Mouse (Mus musculus): ENCODE measurements around the gene Phf20.
"Not testable (repeated sequence)": the region's sequence is repeated elsewhere in the genome, so short reads cannot be mapped to it uniquely, and the experiment has no call there.

Phf20 gene

DNA sequence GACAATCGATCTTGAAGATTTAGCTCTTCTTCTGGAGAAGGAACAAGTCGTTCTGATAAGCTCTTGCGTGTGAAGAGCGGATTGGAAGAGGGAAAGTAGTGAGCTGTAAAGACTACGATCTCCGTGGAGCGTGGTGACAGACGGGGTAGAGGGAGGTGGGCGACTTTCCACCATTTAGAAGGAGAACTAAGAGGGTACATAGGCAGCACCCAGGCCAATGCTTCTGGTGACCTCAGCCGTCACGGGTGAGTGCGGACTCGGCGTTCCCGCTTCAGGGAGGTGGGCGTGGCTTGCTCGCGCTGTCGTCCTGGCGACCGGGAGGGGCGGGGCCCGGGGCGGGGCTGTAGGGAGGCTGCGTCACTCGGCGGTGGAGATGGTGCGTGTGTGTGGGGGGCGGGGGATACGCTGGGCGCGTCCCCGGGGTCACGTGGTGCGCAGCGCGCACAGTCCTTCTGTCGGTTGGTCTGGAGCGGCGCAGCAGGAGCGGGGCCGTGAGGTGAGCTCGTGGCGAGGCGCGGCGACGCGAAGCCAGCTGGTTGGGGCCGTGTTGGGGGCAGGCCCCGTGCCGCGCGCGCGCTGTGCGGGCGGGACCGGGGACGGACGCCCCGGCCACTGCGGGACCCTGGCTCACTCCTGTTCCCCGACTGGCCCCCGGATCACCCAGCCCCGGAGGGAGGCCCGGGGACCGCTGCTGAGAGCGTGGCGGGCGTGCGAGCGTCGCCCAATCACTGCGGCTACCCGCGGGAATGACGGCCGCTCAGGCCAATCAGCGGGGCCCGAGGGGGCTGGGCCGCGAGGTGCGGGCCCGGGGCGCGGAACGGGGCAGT, at the start of gene Phf20:
TSS of gene Phf20 (plus strand) at position 165 of the 827 bp plus-strand sequence.
- peak; percentile 93 for ATAC-seq (ENCODE audit: insufficient number of reproducible peaks, low FRiP score, low TSS enrichment)

DNA sequence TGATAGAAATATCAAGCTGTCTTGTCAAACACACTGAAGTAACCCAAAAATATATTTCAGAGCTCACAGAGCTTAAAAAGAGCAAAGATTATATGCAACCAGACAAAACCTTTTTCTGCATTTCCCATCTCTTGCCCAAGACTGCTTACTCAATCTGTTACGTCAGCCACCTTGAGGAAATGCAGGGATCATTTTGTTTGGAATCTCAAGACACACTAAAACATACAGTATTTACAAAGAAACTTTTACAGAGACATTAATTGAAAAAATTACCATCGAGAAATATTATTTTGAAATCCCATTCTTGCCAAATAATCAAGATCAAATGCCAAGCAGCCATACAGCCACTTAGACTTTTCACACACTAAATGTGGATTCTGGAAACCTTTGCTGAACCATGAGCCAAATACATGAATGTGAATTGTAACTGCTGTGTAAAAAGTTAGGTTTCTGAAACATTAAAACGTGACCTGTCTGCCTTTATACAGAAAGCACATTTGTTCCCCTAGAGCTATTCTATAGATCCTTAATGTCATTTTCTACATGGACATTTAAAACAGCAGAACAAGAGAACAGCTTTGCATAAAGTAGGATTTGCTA, 48.9 kb upstream of the Phf20 start:
- no peak for ATAC-seq (ENCODE audit: insufficient number of reproducible peaks, low FRiP score, low TSS enrichment)

DNA sequence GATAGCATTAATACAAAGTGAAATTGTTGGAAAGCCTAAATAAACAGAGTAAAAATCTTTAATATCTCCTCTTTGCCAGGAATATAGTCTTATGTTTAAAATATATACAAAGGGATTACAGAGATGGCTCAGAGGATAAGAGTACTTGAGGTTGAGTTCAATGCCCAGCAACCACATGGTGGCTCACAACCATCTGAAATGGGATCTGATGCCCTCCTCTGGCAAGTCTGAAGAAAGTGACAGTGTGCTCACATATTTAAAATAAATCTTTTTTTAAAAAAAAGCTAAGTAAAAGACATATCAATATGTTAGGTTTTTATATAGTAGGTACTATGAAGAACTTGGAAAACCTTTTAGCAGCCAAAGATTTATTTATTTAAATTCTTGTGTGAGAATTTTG, 44.7 kb upstream of the Phf20 start:
- ATAC-seq (ENCODE audit: insufficient number of reproducible peaks, low FRiP score, low TSS enrichment) = no peak

DNA sequence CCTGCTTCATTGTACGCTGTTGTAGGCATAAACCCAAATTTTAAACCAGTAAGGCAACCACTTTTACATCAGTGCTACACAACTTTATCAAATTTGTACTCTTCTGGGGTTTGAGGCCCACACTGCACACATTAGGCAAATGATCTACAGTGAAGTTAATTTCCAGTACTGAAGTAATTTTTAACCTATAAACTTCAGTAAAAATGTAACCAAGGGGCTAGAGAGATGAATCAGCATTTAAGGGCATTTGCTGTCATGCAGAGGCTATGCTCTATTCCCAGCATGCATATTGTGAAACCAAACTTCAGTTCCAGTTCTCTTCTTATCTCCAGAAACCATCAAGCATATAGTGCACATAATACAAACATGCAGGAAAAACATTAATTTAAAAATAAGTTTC, 30.8 kb upstream of the Phf20 start:
- ATAC-seq (ENCODE audit: insufficient number of reproducible peaks, low FRiP score, low TSS enrichment) = no peak

DNA sequence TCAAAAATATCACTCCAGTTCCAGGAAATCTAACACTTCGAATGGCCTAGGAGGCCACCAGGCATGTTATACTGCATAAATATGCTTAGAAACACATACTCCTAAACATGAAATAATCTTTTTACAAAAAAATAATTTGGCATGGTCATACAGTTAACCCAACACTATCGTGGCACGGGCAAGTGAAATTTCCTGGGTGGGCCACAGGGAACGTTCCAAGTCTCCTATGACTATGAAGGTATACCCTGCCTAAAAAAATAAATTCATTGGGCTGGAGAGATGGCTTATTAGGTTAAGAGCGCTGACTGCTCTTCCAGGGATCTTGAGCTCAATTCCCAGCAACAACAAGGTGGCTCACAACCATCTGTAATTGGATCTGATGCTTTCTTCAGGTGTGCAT, 29.7 kb upstream of the Phf20 start:
- ATAC-seq (ENCODE audit: insufficient number of reproducible peaks, low FRiP score, low TSS enrichment) = no peak

DNA sequence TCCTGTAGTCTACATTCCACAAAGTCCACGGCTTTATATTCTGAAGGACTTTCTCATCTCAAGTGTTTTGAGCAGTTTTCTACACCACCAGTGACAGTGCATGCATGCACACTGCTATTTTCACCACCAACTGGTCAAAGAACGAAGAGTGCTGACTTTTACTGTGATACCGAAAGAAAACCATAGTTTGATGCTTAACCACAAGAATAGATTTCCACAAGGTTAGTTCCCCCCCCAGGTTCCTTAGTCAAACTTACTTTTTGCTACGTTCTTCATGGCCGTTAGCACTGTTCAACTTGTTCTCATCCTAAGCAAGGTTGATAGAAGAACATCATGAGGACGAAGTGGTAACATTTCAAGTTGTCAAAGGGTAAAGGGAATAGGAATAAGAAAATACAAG, 19.2 kb upstream of the Phf20 start:
- no peak for ATAC-seq (ENCODE audit: insufficient number of reproducible peaks, low FRiP score, low TSS enrichment)

DNA sequence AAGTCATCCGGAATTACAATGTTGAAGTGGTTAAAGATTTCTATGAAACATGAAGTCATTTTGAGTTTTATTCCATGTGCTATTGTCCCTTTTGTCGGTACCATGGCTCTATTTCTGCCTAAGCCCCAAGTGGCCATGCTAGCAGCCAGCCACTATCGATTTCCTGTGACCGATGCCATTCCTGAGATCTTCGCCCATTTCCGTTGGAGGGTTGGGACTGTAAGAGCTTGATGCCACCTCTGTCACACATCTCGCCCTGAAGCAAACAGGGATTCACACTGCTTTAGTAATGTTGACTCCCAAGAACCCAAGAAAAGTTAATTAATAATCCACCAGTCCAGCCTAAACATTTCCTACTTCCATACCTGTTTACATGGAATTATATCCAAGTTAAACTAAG, 18.6 kb upstream of the Phf20 start:
- ATAC-seq (ENCODE audit: insufficient number of reproducible peaks, low FRiP score, low TSS enrichment) = no peak

DNA sequence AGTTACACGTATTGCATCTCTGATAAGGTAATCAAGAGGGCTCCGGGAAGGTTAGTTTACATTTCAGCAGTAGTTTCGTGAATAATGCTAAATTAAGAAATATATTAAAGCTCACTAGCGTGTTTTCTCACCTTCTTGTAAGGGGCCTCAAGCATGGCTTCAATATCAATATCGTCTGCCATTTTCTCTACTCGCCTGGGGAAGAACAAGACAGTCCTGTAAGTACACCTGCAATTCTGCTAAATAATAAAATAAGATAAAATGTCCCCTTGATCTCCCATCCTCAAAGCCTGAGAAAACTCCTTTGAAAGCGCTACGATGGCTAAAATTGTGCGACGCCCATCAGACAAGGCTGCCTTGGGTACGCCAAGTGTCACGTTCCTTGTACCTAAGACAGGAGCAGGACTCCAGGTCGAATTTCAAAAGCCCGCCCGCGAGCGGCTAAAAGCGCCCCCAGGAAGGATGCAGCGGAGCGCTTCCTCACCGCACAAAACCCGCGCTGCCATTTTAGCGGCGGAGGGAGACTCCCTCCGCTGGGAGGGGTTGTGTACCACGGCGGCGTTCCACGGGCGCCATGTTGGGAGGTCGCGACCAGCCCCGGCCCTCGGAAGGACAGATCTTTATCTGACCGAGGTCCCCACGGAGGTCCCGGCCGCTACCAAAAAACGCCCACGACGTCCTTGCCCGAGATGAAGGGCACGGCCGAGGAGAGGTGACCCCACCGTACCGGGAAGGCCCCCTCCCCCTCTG, 17.0 kb upstream of the Phf20 start:
- peak; percentile 43; the same call in 1 of the 2 replicates for ATAC-seq (ENCODE audit: insufficient number of reproducible peaks, low FRiP score, low TSS enrichment)

DNA sequence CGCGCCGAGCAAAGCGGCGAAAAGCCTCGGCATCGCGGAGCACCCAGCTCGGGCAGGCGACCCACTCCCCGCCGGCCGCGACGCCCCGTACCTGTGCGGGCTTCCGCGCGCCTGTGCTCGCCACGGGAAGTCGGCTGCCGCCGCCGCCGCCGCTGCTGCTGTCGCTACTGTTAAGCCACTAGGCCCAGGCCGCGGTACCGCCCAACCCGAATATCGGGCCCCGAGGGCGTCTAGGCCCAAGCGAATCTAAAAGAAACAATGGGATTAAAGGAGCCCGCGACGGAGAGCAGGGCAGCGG, 16.5 kb upstream of the Phf20 start:
- no peak; the same call in 1 of the 2 replicates for ATAC-seq (ENCODE audit: insufficient number of reproducible peaks, low FRiP score, low TSS enrichment)

DNA sequence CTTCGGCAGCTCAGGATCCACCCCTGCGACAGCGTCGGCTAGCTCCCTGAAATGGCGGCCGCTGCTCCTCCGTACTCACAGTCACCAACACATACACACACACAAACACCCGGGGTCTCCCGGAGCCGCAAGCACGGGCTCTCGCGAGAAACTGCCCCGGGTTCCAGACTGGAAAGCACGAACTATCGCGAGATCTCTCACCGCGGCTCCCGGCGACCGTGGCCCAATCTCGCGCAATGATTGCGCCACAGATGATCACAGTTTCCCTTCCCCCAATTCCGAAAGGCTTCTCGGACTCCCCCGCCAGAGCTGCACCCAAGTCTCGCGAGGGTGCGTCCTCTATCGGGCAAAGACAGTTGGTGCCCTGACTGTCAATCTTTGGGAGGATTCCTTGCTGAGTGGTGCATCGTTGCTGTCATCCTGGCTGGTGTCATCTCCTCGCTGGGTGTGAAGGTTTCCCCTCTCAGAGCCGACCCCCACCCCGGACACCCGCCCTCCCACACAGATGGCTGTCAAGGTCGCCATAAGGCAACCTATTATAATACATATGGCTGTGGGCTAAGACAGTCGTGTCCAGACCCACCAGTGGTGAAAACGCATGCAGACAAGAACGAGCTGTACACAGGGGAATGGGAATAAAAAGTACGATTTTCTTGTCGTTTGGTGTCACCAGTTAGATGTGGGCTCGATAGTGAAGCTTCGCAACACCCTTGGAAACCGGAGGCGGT, 16.0 kb upstream of the Phf20 start, which contains the start of gene Rbm39:
TSS of gene Rbm39 (minus strand) at position 145 of the 728 bp plus-strand sequence.
- ATAC-seq (ENCODE audit: insufficient number of reproducible peaks, low FRiP score, low TSS enrichment) = peak; percentile 98

DNA sequence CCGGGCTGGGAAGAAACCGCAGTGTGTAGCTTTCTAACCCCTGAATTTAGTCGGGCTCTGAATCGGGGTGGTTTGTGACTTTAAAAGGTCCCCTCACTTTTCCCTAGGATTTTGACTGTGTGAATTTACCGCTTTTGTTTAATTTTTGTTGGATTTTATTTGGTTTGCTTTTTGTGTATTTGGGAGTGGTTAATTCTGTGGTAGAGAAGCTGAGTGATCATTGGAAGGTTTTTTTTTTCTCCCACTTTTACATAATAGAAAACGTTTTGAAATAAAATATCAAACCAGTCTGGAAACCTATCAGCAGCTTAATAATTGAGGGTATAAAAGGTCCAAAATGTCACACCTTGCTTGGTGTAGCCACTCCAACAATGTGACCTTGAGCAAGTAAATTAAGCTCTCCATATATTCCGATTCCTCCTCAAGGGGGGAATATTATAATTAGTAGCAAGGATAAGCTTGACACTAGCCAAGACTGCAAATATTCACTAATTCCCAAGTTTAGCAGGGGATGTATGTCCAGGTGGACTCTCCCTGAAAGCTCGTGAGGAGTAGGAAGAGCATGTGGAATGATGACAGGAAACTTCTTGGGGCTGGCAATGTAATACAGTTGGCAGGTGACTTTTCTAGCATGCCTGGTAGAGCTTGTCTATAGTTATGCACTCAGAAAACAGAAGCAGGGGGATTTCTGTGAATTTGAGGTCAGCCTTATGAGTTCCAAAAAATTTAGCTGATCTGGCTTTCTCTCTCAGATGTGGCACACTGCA, 15.3 kb upstream of the Phf20 start:
- ATAC-seq (ENCODE audit: insufficient number of reproducible peaks, low FRiP score, low TSS enrichment) = no peak

DNA sequence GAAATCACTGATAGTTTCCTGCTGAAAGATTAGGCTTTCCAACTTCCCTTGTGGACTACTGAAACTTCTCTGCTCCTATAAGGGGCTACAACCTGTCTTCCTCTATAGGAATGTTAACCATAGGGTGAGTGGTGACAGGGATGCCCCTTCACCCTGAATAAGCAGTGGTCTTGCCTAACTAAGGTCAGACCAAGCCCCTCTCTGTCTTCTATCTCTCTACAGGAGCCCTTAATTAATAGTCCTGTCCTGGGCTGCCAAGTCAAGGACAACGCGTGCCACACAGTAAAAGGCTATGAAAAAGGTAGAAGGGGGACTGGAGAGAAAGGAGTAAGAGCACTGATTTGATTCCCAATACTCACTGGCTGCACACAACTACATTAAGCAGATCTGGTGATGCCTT, 14.7 kb upstream of the Phf20 start:
- no peak for ATAC-seq (ENCODE audit: insufficient number of reproducible peaks, low FRiP score, low TSS enrichment)

DNA sequence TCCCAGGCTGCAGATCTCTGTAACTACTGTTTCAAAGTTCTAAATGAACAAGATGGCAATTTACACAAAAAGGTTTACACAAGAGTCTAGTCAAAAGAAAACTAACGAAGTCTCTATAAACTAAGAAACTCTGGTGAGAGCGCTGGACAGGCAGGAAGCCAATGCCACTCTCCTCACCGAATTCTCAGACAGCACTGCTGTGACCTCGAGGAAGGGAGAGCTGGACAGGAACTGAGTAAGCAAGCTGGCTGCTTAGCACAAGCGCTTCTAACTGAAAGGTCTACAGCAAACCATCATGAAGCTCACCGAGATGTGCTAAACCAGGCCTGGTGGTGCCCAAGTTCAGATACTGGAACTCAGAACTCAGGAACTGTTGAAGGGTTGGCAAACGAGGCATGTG, 7.0 kb upstream of the Phf20 start:
- ATAC-seq (ENCODE audit: insufficient number of reproducible peaks, low FRiP score, low TSS enrichment) = not testable (repeated sequence)

DNA sequence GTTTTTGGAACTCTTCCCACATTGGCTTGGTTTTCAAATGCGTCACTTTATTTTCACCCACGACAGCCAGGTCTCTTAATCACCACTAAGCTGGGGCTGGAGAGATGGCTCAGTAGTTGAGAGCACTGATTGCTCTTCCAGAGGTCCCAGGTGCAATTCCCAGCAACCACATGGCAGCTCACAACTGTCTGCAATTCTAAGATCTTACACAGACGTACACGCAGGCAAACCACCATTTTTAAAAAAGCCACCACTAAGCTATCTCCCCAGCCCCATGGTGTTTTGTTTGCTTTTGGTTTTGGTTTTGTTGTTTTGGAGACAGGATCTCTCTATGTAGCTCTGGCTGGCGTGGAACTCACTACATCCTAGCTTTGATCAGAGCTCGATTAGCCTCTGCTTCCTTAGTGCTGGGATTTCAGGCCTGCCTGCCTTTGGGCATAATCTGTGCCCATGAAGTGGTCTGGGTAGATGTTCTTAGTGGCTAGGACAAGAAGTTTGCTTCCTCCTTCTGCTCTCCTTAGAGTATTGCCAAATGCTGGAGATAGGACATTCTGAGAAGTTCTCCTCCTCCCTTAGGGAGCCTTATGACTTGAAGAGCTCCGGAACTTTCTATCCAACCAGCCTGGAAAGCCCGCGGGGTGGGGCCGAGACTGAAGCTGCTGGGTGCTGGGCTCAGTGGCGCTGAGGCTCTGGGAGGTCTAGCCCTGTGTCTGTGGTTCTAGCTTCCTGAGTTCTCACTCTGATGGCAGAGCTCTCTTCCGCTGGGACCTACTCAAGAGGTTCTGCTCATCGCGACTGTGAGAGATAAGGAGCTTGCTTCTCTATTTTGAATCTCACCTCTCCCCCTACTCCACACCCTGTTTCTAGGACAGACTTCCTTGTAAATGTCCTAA, 6.0 kb upstream of the Phf20 start:
- ATAC-seq (ENCODE audit: insufficient number of reproducible peaks, low FRiP score, low TSS enrichment) = no peak

DNA sequence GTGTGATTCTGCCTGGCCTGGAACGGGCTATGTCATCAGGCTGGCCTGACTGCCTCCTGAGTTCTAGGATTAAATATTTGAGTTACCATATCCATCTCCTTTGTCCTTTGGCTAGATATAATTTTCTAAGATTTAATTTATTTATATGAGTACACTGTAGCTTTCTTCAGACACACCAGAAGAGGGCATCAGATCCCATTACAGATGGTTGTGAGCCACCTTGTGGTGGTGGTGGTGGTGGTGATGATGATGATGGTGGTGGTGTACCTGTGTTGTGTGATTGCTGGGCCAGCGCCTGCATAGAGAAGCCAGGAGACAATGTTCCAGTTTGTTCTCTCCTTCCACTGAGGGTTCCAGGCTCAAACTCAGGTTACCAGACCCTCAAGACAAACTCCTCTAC, 4.7 kb upstream of the Phf20 start:
- no peak for ATAC-seq (ENCODE audit: insufficient number of reproducible peaks, low FRiP score, low TSS enrichment)

DNA sequence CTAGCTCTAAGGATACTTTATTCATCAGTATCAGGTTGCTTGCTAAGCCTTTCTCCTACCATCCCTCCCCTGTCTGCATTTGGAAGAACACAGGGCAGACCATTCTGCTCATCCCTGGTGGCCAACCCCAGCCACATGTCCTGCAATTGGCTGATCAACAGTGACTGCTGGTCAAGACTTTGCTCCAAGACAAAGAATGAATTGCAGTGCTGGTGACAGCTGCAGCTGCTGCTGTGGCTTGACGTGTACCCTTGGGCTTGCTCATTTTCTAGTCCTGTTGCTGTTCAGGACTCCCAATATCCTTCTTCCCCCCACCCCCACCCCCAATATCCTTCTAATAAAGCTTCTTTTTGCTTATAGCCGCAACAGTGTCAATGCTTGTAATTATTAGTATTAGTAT, 4.2 kb upstream of the Phf20 start:
- ATAC-seq (ENCODE audit: insufficient number of reproducible peaks, low FRiP score, low TSS enrichment) = no peak

DNA sequence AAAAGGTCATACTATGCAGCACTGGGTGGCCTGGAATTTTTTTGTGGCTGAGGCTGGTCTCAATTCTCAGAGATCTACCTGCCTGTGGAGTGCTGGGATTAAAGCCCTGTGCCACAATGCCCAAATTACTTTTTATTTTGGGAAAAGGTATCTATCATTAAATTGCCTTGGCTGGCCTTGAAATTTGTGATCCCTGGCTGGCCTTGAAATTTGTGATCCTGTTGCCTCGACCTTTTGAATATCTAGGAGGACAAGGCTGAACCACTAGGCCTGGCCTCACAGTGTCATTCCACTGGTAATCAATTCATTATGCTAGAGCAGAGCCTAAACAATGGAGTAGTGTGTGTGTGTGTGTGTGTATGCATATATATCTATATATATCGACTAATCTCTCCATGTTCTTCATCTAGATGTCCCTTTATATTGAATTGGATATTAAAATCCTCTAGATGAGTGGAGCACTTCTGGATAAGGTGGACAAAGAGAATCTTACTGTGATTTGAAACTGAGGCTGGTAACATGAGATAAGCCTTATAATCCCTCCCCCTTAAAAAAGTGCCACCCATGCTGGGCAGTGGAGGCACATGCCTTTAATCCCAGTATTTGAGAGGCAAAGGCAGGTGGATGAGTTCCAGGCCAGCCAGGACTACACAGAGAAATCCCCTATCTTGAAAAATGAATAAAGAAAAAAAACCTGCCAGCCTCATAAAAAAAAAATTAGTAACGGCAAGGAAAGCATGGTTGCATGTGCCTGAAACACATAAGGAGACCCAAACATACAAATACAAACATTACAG, 3.0 kb upstream of the Phf20 start:
- ATAC-seq (ENCODE audit: insufficient number of reproducible peaks, low FRiP score, low TSS enrichment) = no peak

DNA sequence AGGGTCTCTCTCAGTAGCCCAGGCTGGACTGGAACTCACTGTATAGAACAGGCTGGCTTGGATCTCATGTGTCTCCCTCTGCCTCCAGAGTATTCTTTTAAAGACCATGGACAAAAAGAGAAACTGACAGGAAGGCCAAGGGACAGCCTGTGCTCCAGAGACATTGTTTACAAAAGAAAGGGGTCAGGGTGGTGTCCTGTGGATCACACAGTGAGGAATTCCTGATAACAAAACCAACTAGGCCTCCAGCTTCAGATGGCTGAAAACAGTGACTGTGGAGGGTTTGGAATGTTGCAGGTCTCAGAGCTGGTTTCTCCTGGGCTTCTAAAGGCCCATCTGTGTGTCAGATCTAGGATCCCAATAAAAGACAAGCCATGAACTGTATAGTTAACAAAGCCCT, 1.7 kb upstream of the Phf20 start:
- ATAC-seq (ENCODE audit: insufficient number of reproducible peaks, low FRiP score, low TSS enrichment) = no peak

Data from cerebellum, adult (tissue).